Mouse (Mus musculus) heart, adult 9 months (tissue): ENCODE results near the gene Chmp6.

Source experiments
- DNase-seq, 2 experiments: peaks; one replicate each; pipeline ENCODE4 v3.0.0; 2022; ENCODE audit warnings: low spot score in 2 of 2

Chmp6 gene

DNA sequence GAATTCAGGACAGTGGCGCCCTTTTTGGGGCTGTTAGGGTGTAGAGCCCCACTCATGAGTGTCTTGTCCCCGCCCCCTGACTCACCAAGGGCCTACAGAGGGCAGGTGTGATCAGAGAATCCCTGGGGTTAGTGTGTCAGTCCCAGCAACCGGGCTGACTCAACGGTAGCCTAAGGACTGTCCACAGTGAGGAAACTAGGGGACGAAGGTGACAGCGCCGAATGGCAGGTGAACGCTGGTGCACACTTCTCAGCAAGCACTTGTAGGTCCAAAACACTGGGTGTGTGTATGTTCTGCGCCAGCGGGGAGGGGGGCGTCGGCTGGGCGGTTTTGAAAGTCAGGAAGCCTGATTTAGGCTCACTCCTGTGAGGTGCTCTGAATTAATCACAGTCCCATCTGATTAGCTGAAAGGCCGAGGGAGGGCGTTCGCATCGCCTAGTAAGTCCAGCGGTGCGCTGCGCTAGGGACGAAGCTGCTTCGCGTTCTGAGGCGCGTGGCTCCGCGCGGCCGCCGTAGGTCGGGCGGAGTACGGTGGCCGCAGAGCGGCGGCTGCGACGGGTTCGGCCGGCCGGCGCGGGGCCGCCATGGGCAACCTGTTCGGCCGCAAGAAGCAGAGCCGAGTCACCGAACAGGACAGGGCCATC is at the start of gene Chmp6:
Gene Chmp6 (plus strand): TSS at position 151 of the 644 bp plus-strand sequence.
- DNase-seq, result peak; percentile 85 to 88

- no peak for DNase-seq
Measured at GRCm38 (mm10) chr11:119866837-119867236, 46.4 kb upstream of the Chmp6 start.

GRCm38 (mm10) chr11:119868138-119868537 is 45.1 kb upstream of the Chmp6 start:
- no peak for DNase-seq

GRCm38 (mm10) chr11:119868556-119868955 is 44.7 kb upstream of the Chmp6 start:
- no peak for DNase-seq

GRCm38 (mm10) chr11:119871141-119871540 is 42.1 kb upstream of the Chmp6 start:
- DNase-seq, result no peak

GRCm38 (mm10) chr11:119873643-119874042 is 39.6 kb upstream of the Chmp6 start:
- DNase-seq, result no peak

- no peak for DNase-seq
Measured at GRCm38 (mm10) chr11:119874841-119875240, 38.4 kb upstream of the Chmp6 start.

DNA sequence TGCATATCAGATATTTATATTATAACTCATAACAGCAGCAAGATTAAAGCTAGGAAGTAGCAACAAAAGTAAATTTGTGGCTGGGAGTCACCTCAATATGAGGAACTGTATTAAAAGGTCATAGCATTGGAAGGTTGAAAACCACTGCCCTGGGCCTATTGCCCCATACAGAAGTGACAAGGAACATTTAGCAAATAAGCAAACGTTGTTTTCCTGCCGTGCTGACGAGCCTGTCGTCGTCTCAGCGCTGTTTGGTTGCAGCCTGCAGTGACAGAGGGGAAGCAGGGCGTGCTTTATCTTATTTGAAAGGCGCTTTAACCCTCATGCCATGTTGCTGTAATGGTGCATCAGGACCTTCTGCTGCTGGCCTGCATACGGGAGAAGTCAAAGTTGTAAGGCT is 37.6 kb upstream of the Chmp6 start:
- DNase-seq, result no peak

GRCm38 (mm10) chr11:119877124-119877523 is 36.1 kb upstream of the Chmp6 start:
- DNase-seq, result no peak

- no peak for DNase-seq
Measured at GRCm38 (mm10) chr11:119879573-119879972, 33.7 kb upstream of the Chmp6 start.

GRCm38 (mm10) chr11:119883646-119884045 is 29.6 kb upstream of the Chmp6 start:
- DNase-seq, result no peak

DNA sequence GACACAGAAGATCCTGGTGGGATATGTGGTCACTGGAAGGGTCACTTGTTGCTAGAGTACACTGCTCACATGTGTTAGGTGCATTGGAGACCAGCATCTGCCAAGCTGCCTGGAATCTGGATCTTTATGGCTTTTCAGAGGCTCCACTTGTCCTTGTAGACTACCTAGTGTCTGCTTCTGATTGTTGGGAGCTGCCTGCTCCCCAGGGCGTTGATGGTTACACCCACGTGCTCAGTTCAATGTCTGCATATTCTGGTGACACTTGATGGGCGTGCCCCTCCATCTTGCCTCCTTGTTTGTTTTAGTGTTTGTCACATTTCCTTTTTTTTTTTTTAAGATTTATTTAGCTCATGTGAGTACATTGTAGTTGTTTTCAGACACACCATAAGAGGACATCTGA is 23.3 kb upstream of the Chmp6 start:
- no peak for DNase-seq

- DNase-seq, result no peak
Measured at GRCm38 (mm10) chr11:119891601-119892215, 21.5 kb upstream of the Chmp6 start.

DNA sequence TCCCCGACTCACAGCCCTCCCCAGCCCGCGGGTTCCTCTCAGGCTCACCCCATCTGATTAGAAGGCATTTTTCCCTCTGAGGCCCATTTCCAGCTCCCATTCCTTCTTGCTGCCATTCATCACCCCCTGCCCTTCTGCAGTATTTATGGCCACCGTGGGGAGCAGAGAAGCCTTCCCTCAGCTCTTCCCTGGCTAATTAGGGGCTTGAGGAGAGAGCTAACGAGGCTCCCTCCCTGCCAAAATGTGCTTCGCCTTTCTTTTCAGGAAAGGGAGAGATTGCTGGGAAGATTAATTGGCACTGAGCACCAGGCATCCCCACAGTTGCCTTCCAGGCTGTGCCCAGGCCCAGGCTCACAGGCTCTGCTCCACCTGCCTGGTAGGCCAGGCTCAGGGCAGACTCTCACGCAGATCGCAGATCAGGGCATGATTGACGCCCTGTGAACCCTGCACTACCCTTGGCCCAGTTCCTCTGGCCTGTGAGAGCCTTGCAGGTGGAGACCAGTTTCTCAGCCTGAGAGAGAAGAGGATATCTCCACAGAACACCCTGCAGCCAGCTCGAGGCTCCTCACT is 19.5 kb upstream of the Chmp6 start:
- no peak for DNase-seq

DNA sequence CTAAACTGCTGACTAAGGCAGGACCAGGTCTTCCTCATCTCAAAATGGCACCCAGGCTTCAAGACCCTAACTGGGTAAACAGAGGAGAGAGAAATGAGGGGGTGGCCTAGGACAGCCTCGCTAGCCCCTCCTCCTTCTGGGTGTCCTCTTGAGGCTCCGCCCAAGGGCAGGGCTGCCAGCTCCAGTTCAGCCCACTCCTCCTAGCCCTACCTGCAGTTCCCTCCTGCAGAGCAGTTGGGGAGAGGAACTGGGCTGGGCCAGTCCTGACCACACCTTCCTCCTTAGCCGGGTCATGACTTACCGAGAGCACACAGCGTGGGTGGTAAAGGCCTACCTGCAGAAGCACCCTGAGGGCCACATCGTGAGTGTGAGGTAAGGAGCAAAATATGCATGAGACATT is 18.6 kb upstream of the Chmp6 start:
- no peak for DNase-seq

GRCm38 (mm10) chr11:119897041-119897440 is 16.2 kb upstream of the Chmp6 start:
- DNase-seq, result no peak

GRCm38 (mm10) chr11:119898976-119899375 is 14.3 kb upstream of the Chmp6 start:
- DNase-seq, result no peak

DNA sequence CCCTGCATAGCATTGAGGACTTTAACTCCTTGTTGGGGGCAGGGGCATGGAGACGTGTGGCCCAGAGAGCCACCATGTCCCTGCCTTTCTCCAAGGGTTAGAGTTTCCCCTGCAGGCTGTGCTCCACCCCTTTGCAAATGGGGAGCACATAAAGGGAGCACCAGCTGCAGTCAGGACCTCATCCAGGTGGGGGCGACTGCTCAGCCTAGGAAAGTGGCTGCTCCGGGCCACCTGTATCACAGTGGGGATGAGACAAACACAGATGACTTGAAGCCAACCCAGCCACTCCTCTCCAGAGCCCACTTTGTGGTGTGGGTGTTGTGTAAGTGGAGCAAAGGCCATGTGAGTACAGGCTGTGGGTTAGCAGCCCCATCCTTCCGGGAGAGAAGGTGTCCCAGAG is 12.1 kb upstream of the Chmp6 start:
- no peak for DNase-seq

DNA sequence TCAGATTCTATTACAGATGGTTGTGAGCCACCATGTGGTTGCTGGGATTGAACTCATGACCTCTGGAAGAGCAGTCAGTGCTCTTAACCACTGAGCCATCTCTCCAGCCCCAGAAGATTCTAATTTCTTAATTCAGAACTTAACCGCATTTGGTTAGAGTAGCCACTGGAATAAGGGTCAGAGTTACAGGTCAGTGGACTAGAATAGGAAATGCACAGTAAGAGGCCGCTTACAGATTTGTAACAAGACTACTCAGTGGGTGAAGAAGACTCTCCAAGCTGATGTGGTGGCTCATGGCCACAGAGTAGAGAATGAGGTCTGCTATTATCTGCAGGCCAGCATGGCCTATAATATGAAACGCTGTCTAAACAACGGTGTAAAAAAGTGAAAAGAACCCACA is 10.3 kb upstream of the Chmp6 start:
- DNase-seq, result no peak

- DNase-seq, result peak in 1 of 2 experiments; percentile 43
Measured at GRCm38 (mm10) chr11:119904621-119905286, 8.5 kb upstream of the Chmp6 start.

GRCm38 (mm10) chr11:119905794-119906193 is 7.4 kb upstream of the Chmp6 start:
- no peak for DNase-seq

GRCm38 (mm10) chr11:119907006-119907650 is 6.1 kb upstream of the Chmp6 start:
- no peak for DNase-seq
